Mouse (Mus musculus): ENCODE measurements around the gene Arid1b. TPM values are rescaled to one million over a fixed set of nuclear protein-coding genes. Genes with fewer than 3 reads are reported as not detected.

Gene Arid1b
- total and polyA plus RNA-seq, 3 experiments: 6.1 to 12.4 (median 9.7) TPM

- H3K4me2 ChIP-seq (ENCODE audit: insufficient read depth, low read depth, poor library complexity, severe bottlenecking): no peak overlapping the region
- H3K4me3 ChIP-seq (replicated peaks in 1 of 3; ENCODE audit: low read depth in 2 of 3, low read length in 2 of 3, poor library complexity in 1 of 3): no peak overlapping the region
- peaks cover 53% of the 10 kb centered on the region for H3K27me3 ChIP-seq (replicated peaks)
- dilution Hi-C loops (cut with MboI; ENCODE audit: extremely low pct_ligation_motif_present, extremely low pct_unique_long_range_greater_than_20kb, low sequenced_read_pairs): no loop called here
- H3K9me3 ChIP-seq (replicated peaks; ENCODE audit: low read length): no peaks in the 10 kb centered on the region
- no peak overlapping the region for H3K27ac ChIP-seq (ENCODE audit: insufficient read depth, low read depth)
- TF ChIP-seq UBTF (IDR thresholded peaks at IDR 0.05; ENCODE audit: low read depth, low read length) (no peak), CHD1 (IDR thresholded peaks at IDR 0.05; ENCODE audit: low read depth, low read length) (no peak), ELF1 (IDR thresholded peaks at IDR 0.05; ENCODE audit: low read depth, low read length) (no peak), GABPA (IDR thresholded peaks at IDR 0.05; ENCODE audit: insufficient replicate concordance, low read depth, low read length) (no peak), NELFE (IDR thresholded peaks at IDR 0.05; ENCODE audit: low read depth, low read length) (no peak), JUN (IDR thresholded peaks at IDR 0.05; ENCODE audit: insufficient read depth, low read depth, low read length) (no peak), MAFK (IDR thresholded peaks at IDR 0.05; ENCODE audit: insufficient replicate concordance, low read length) (no peak), TBP (conservative IDR thresholded peaks at IDR 0.05; ENCODE audit: low read depth, low read length) (no peak), USF2 (conservative IDR thresholded peaks at IDR 0.05; ENCODE audit: low read depth, low read length) (no peak), EP300 (IDR thresholded peaks at IDR 0.05; ENCODE audit: low read length) (no peak), ZNF384 (IDR thresholded peaks at IDR 0.05; ENCODE audit: low read depth, low read length) (no peak), HCFC1 (IDR thresholded peaks at IDR 0.05; ENCODE audit: low read depth, low read length) (no peak), MAX (IDR thresholded peaks at IDR 0.05; ENCODE audit: low read length) (no peak), MAZ (IDR thresholded peaks at IDR 0.05; ENCODE audit: low read depth, low read length) (no peak), TCF12 (IDR thresholded peaks at IDR 0.05; ENCODE audit: low read depth, low read length) (no peak), MXI1 (IDR thresholded peaks at IDR 0.05; ENCODE audit: low read depth, low read length) (no peak), POLR2AphosphoS2 (IDR thresholded peaks at IDR 0.05; ENCODE audit: low read depth, low read length) (no peak)
- H3K4me1 ChIP-seq (ENCODE audit: control insufficient read depth in 1 of 2, insufficient read depth in 2 of 2): no peaks in the 10 kb centered on the region
- in situ Hi-C loops (cut with MboI; ENCODE audit: low pct_ligation_motif_present, low pct_unique_long_range_greater_than_20kb, low sequenced_read_pairs): loop anchor here (25.0 kb wide), 1 partner anchor 600 kb away; no protein-coding TSS in a partner anchor
- DNase-seq (ENCODE audit: extremely low read depth): no peak
- H3K79me2 ChIP-seq (replicated peaks; ENCODE audit: control insufficient read depth, extremely low read depth, insufficient read depth, poor library complexity, severe bottlenecking): no peaks in the 10 kb centered on the region
- no peaks in the 10 kb centered on the region for H3K36me3 ChIP-seq (replicated peaks in 1 of 2; ENCODE audit: control insufficient read depth in 1 of 2, insufficient read depth in 1 of 2, low read length in 1 of 2)
- H3K9ac ChIP-seq (ENCODE audit: insufficient read depth, low read depth): no peak overlapping the region
These were observed 392.9 kb downstream of the Arid1b start for GRCm38 (mm10) chr17:5386885-5387545.

DNA sequence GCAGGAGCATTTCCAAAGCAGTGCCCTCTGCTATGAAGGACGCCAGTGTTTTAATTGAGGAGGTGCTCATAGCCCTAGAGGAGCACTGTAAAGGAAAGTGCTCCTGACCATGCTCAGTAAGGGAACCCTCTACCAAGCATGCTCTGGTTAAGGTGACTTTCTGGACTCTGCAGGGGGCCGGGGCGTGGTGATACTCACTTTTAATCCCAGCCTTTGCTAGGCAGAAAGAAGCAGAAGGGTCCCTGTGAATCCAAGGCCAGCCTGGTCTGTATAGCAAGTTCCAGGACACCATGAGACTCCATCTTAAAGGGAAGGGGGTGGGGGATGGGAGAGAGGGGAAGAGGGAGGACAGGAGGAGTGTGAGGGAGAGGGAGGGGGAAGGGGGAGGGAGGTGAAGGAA, 394.2 kb downstream of the Arid1b start:
- Histone ChIP-seq H3K36me3 (replicated peaks in 1 of 2; ENCODE audit: control insufficient read depth in 1 of 2, insufficient read depth in 1 of 2, low read length in 1 of 2) (no peaks in the 10 kb centered on the region), H3K4me2 (ENCODE audit: insufficient read depth, low read depth, poor library complexity, severe bottlenecking) (no peak overlapping the region), H3K9me3 (replicated peaks; ENCODE audit: low read length) (peaks cover 2% of the 10 kb centered on the region), H3K27me3 (replicated peaks) (peaks cover 43% of the 10 kb centered on the region), H3K27ac (ENCODE audit: insufficient read depth, low read depth) (no peak overlapping the region), H3K9ac (ENCODE audit: insufficient read depth, low read depth) (no peak overlapping the region), H3K4me1 (ENCODE audit: control insufficient read depth in 1 of 2, insufficient read depth in 2 of 2) (no peaks in the 10 kb centered on the region), H3K79me2 (replicated peaks; ENCODE audit: control insufficient read depth, extremely low read depth, insufficient read depth, poor library complexity, severe bottlenecking) (no peaks in the 10 kb centered on the region), H3K4me3 (replicated peaks in 1 of 3; ENCODE audit: low read depth in 2 of 3, low read length in 2 of 3, poor library complexity in 1 of 3) (no peak overlapping the region)
- in situ Hi-C loops (cut with MboI; ENCODE audit: low pct_ligation_motif_present, low pct_unique_long_range_greater_than_20kb, low sequenced_read_pairs): loop anchor here (25.0 kb wide), 1 partner anchor 601 kb away; no protein-coding TSS in a partner anchor
- TF ChIP-seq MXI1 (IDR thresholded peaks at IDR 0.05; ENCODE audit: low read depth, low read length) (no peak), ZKSCAN1 (IDR thresholded peaks at IDR 0.05; ENCODE audit: borderline replicate concordance, low read depth, low read length) (no peak), ZMIZ1 (IDR thresholded peaks at IDR 0.05; ENCODE audit: low read depth, low read length) (no peak), JUND (conservative IDR thresholded peaks at IDR 0.05; ENCODE audit: low read depth, low read length) (no peak), KAT2A (IDR thresholded peaks at IDR 0.05; ENCODE audit: insufficient replicate concordance, low read length) (no peak), CHD2 (IDR thresholded peaks at IDR 0.05; ENCODE audit: low read length) (no peak), CHD1 (IDR thresholded peaks at IDR 0.05; ENCODE audit: low read depth, low read length) (no peak)
- DNase-seq (ENCODE audit: extremely low read depth): no peak
- dilution Hi-C loops (cut with MboI; ENCODE audit: extremely low pct_ligation_motif_present, extremely low pct_unique_long_range_greater_than_20kb, low sequenced_read_pairs): no loop called here

Measured in CH12.LX (cell line).